Mouse (Mus musculus): ENCODE data around the gene Kcnn4. TPM values are rescaled to one million over a fixed set of nuclear protein-coding genes. Genes with fewer than 3 reads are reported as not detected.

Kcnn4 gene
- polyA plus RNA-seq, 1 experiment = 82.2 TPM

DNA sequence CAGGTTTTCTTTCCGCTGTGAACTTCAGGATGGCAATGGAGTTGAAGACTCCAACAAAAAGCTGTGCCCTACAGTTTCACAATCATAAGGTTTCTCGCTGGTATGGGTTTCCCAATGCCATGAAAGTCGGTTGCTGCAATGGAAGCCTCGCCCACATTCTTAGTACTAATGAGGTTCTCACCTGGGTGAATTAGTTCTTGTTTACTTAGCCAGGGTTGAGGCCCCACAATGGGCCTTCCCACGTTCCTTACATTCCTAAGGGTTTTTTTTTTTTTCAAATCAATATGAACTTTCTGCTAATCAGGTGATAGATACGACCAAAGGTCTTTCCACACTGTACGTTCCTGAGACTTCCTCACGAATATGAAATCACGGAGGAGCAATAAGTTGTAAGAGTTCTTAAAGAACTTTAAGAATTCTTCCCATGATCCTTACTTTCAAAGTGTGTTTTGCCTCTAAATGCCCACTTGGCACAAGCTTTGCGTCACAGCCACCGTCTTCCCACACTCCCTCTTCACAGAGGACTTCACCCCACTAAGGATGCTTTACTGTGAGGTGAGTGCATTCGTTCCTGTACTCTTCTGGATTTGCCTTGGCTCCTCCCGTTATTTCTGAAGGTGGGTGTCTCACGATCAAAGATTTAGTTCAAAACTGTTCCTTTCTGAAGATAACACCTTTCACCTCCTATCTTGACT is 42.6 kb upstream of the Kcnn4 start:
- H3ac ChIP-seq (ENCODE audit: control insufficient read depth, insufficient read length, low read depth) = no peak overlapping the region
- H3K79me3 ChIP-seq (ENCODE audit: low read depth) = no peaks in the 10 kb centered on the region
- H3K4me3 ChIP-seq (ENCODE audit: insufficient read depth, poor library complexity, severe bottlenecking) = no peak overlapping the region
- H3K36me3 ChIP-seq (ENCODE audit: control insufficient read depth, insufficient read depth) = no peaks in the 10 kb centered on the region
- peaks cover 8% of the 10 kb centered on the region for H3K27me3 ChIP-seq (ENCODE audit: control insufficient read depth, insufficient read depth, insufficient read length)
- TF ChIP-seq MYOD1 (IDR thresholded peaks at IDR 0.05; ENCODE audit: control insufficient read depth, insufficient read length, low read depth) (no peak), CTCF (IDR thresholded peaks at IDR 0.05; ENCODE audit: control insufficient read depth, insufficient read depth, insufficient read length) (no peak), CEBPB (IDR thresholded peaks at IDR 0.05; ENCODE audit: low read depth) (no peak), USF1 (IDR thresholded peaks at IDR 0.05; ENCODE audit: low read depth) (no peak), MYOG (IDR thresholded peaks at IDR 0.05; ENCODE audit: control insufficient read depth, extremely low read depth, insufficient read length) (no peak), FOSL1 (IDR thresholded peaks at IDR 0.05; ENCODE audit: insufficient read depth, low read length, poor library complexity, severe bottlenecking) (no peak)
- no peaks in the 10 kb centered on the region for H3K79me2 ChIP-seq (ENCODE audit: control insufficient read depth, insufficient read depth)

GRCm38 (mm10) chr7:24333304-24333986 is 36.6 kb upstream of the Kcnn4 start, which contains the start of gene Tescl:
TSS of gene Tescl (minus strand) at chr7:24333936.
- no peaks in the 10 kb centered on the region for H3K79me2 ChIP-seq (ENCODE audit: control insufficient read depth, insufficient read depth)
- H3K36me3 ChIP-seq (ENCODE audit: control insufficient read depth, insufficient read depth) = no peaks in the 10 kb centered on the region
- H3K4me3 ChIP-seq (ENCODE audit: insufficient read depth, poor library complexity, severe bottlenecking) = no peak within 1 kb of the TSS
- no peak within 1 kb of the TSS for H3ac ChIP-seq (ENCODE audit: control insufficient read depth, insufficient read length, low read depth)
- peaks cover 22% of the 10 kb centered on the region for H3K27me3 ChIP-seq (ENCODE audit: control insufficient read depth, insufficient read depth, insufficient read length)
- H3K79me3 ChIP-seq (ENCODE audit: low read depth) = no peaks in the 10 kb centered on the region
- no peak for TF ChIP-seq MYOG (IDR thresholded peaks at IDR 0.05; ENCODE audit: control insufficient read depth, extremely low read depth, insufficient read length)
- TF ChIP-seq FOSL1 (IDR thresholded peaks at IDR 0.05; ENCODE audit: insufficient read depth, low read length, poor library complexity, severe bottlenecking) = no peak
- TF ChIP-seq MAX (IDR thresholded peaks at IDR 0.05) = no peak
- TF ChIP-seq USF1 (IDR thresholded peaks at IDR 0.05; ENCODE audit: low read depth) = no peak
- TF ChIP-seq MYOD1 (IDR thresholded peaks at IDR 0.05; ENCODE audit: control insufficient read depth, insufficient read length, low read depth) = no peak
- TF ChIP-seq CTCF (IDR thresholded peaks at IDR 0.05; ENCODE audit: control insufficient read depth, insufficient read depth, insufficient read length) = no peak
- TF ChIP-seq CEBPB (IDR thresholded peaks at IDR 0.05; ENCODE audit: low read depth) = no peak

DNA sequence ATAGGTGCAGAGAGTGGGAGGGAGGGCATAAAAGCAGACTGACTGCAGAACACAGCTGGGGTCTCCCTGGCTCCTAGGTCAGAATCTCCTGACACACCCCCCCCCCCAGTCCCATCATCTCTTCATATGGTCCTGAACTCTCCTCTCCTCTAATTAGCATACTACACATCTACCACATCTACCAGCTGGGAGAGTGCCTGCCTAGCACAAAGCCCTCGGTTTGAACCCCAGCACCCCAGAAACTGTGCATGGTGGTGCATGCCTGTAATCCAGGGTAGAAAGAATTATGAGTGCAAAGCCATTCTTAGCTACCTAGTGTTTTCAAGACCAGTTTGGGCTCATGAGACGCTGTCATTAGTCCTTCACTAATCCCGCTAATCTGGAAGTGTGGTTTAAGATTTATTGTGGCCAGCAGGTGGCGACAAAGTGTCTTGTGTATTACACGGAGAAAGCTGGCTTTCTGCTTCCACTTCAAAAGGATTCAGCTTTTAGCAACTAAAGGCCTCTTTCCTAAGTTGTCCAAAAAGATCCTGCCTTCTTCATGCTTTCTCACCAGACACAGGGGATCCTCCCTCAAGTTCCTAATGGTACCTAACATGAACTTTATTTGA is 34.3 kb upstream of the Kcnn4 start:
- no peaks in the 10 kb centered on the region for H3K79me3 ChIP-seq (ENCODE audit: low read depth)

DNA sequence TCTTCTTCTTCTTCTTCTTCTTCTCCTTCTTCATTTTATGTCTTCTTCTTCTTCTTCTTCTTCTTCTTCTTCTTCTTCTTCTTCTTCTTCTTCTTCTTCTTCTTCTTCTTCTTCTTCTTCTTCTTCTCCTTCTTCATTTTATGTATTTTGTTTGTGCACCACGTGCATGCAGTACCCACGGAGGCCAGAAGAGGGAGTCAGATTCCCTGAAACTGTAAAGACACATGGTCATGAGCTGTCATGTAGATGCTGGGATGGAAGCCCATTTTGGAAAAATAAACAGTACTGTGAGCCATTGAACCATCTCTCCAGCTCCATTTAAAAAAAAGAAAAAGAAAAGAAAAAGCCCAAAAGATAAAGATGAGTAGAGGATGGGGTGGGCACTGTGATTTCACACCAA is 31.8 kb upstream of the Kcnn4 start:
- Histone ChIP-seq H3K4me3 (ENCODE audit: insufficient read depth, poor library complexity, severe bottlenecking) (no peak overlapping the region), H3K36me3 (ENCODE audit: control insufficient read depth, insufficient read depth) (no peaks in the 10 kb centered on the region), H3ac (ENCODE audit: control insufficient read depth, insufficient read length, low read depth) (no peak overlapping the region), H3K79me2 (ENCODE audit: control insufficient read depth, insufficient read depth) (no peaks in the 10 kb centered on the region), H3K79me3 (ENCODE audit: low read depth) (no peaks in the 10 kb centered on the region), H3K27me3 (ENCODE audit: control insufficient read depth, insufficient read depth, insufficient read length) (peaks cover 14% of the 10 kb centered on the region)
- no peak for TF ChIP-seq MAX (IDR thresholded peaks at IDR 0.05)
- no peak for TF ChIP-seq MYOG (IDR thresholded peaks at IDR 0.05; ENCODE audit: control insufficient read depth, extremely low read depth, insufficient read length)
- TF ChIP-seq FOSL1 (IDR thresholded peaks at IDR 0.05; ENCODE audit: insufficient read depth, low read length, poor library complexity, severe bottlenecking) = no peak
- no peak for TF ChIP-seq MYOD1 (IDR thresholded peaks at IDR 0.05; ENCODE audit: control insufficient read depth, insufficient read length, low read depth)
- no peak for TF ChIP-seq CTCF (IDR thresholded peaks at IDR 0.05; ENCODE audit: control insufficient read depth, insufficient read depth, insufficient read length)
- no peak for TF ChIP-seq USF1 (IDR thresholded peaks at IDR 0.05; ENCODE audit: low read depth)
- TF ChIP-seq CEBPB (IDR thresholded peaks at IDR 0.05; ENCODE audit: low read depth) = no peak

More for the DNA sequence above, 34.3 kb upstream of the Kcnn4 start:
- peaks cover 19% of the 10 kb centered on the region for H3K27me3 ChIP-seq (ENCODE audit: control insufficient read depth, insufficient read depth, insufficient read length)
- TF ChIP-seq MAX (IDR thresholded peaks at IDR 0.05) (no peak), MYOD1 (IDR thresholded peaks at IDR 0.05; ENCODE audit: control insufficient read depth, insufficient read length, low read depth) (no peak), CTCF (IDR thresholded peaks at IDR 0.05; ENCODE audit: control insufficient read depth, insufficient read depth, insufficient read length) (no peak), USF1 (IDR thresholded peaks at IDR 0.05; ENCODE audit: low read depth) (no peak), FOSL1 (IDR thresholded peaks at IDR 0.05; ENCODE audit: insufficient read depth, low read length, poor library complexity, severe bottlenecking) (no peak), MYOG (IDR thresholded peaks at IDR 0.05; ENCODE audit: control insufficient read depth, extremely low read depth, insufficient read length) (no peak), CEBPB (IDR thresholded peaks at IDR 0.05; ENCODE audit: low read depth) (no peak)
- H3K4me3 ChIP-seq (ENCODE audit: insufficient read depth, poor library complexity, severe bottlenecking) = no peak overlapping the region
- H3ac ChIP-seq (ENCODE audit: control insufficient read depth, insufficient read length, low read depth) = no peak overlapping the region
- H3K79me2 ChIP-seq (ENCODE audit: control insufficient read depth, insufficient read depth) = no peaks in the 10 kb centered on the region
- no peaks in the 10 kb centered on the region for H3K36me3 ChIP-seq (ENCODE audit: control insufficient read depth, insufficient read depth)

DNA sequence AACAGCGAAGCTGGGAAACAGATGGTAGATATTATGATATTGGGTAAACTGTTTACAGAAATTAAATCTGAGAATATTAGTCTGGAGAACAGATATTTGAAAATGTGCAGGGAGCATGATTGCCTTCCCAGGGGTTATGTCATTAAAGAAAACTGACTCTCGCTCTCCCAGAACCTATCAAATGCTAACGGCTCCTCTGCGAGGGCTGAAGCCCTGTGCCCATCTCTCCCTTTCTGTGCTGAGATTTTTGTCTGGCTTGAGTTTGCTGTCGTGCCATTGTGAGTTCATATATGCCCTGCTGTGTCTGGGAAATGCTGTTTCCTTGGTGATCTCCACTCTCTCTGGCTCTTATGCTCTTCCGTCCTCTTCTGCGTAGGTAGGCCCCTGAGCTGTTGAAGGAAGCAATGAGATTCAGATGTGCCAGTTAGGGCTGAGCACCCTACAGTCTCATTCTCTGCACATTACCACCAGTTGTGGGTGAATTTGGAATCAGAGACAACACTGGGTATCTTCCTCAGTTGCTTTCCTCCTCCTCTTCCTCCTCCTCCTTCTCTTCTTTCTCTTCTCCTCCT is 26.3 kb upstream of the Kcnn4 start:
- no peaks in the 10 kb centered on the region for H3K36me3 ChIP-seq (ENCODE audit: control insufficient read depth, insufficient read depth)
- H3K79me2 ChIP-seq (ENCODE audit: control insufficient read depth, insufficient read depth) = no peaks in the 10 kb centered on the region
- TF ChIP-seq FOSL1 (IDR thresholded peaks at IDR 0.05; ENCODE audit: insufficient read depth, low read length, poor library complexity, severe bottlenecking) = no peak
- TF ChIP-seq CTCF (IDR thresholded peaks at IDR 0.05; ENCODE audit: control insufficient read depth, insufficient read depth, insufficient read length) = no peak
- no peak for TF ChIP-seq USF1 (IDR thresholded peaks at IDR 0.05; ENCODE audit: low read depth)
- TF ChIP-seq MYOG (IDR thresholded peaks at IDR 0.05; ENCODE audit: control insufficient read depth, extremely low read depth, insufficient read length) = no peak
- no peak for TF ChIP-seq MYOD1 (IDR thresholded peaks at IDR 0.05; ENCODE audit: control insufficient read depth, insufficient read length, low read depth)
- TF ChIP-seq MAX (IDR thresholded peaks at IDR 0.05) = no peak
- no peak for TF ChIP-seq CEBPB (IDR thresholded peaks at IDR 0.05; ENCODE audit: low read depth)
- no peaks in the 10 kb centered on the region for H3K79me3 ChIP-seq (ENCODE audit: low read depth)
- H3K27me3 ChIP-seq (ENCODE audit: control insufficient read depth, insufficient read depth, insufficient read length) = peaks cover 11% of the 10 kb centered on the region
- H3K4me3 ChIP-seq (ENCODE audit: insufficient read depth, poor library complexity, severe bottlenecking) = no peak overlapping the region
- no peak overlapping the region for H3ac ChIP-seq (ENCODE audit: control insufficient read depth, insufficient read length, low read depth)

Data from C2C12 (cell line).